Mouse (Mus musculus): ENCODE measurements around the gene Itgam.
"Not testable (repeated sequence)": the region's sequence is repeated elsewhere in the genome, so short reads cannot be mapped to it uniquely, and the experiment has no call there.

The Itgam gene

DNA sequence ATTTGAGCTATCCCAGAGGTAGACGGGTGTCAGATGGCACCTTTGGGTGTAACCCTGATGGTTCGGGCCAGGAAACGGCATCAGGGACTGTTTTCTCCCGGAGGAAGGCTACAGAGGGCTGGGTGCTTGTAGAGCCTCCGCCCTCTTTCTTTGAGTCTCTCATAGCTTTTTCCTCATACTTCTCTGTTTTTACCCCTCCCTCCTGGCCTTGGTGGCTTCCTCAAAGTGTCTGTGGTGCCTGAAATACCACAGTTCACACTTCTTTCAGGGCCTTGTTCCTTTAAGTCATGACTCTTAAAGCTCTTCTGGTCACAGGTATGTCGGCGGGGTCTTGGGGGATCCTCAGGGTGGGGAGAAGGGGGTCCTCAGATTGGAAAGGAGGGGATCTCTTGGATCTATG is at the start of gene Itgam, which contains the start of gene Gm49368:
Gene Itgam (plus strand): TSS at position 185 of the 400 bp plus-strand sequence.
Gene Gm49368 (plus strand): TSS at position 228 of the 400 bp plus-strand sequence.
- DNase-seq (ENCODE audit: low spot score in 2 of 2), result no peak

DNA sequence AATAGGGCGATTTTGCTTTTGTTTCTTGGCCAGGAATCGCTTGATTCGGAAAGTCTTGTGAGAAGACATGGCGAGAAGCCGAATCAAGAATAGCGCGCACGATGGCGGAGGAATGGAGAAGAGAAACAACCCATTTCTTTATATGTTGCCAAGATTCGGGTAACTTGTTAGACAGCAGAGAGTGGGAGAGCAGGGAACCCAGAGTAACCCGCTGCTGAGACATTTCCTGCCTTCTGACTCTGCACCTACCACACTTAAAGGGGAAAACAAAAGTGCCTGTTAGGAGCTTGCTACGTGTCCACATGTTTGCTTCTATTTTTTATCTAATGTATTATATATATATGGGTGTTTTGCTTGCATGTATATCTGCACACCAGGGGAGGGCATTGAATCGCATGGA is 49.3 kb upstream of the Itgam start:
- DNase-seq (ENCODE audit: low spot score in 2 of 2), result no peak

DNA sequence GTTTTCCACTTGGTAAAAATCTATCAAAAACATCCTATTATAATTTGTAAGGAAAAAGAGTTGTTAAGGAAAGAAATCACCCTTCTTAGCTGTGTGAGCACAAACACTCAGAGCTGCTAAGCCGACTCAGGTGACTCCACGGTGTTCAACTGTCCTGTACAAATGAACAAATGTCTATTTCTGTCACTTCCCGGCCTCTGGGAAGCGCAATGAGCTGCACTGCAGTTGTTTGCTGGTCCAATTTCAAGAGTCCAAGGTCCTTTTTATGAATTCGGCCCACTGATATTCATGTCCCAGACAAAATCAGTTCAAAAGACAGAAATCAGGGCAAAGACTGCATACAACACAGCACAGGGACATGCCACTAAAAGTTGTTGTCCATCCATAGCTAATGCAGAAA is 46.3 kb upstream of the Itgam start:
- not testable (repeated sequence) for DNase-seq (ENCODE audit: low spot score in 2 of 2)

GRCm38 (mm10) chr7:128016650-128017049 is 45.8 kb upstream of the Itgam start:
- no peak for DNase-seq (ENCODE audit: low spot score in 2 of 2)

DNA sequence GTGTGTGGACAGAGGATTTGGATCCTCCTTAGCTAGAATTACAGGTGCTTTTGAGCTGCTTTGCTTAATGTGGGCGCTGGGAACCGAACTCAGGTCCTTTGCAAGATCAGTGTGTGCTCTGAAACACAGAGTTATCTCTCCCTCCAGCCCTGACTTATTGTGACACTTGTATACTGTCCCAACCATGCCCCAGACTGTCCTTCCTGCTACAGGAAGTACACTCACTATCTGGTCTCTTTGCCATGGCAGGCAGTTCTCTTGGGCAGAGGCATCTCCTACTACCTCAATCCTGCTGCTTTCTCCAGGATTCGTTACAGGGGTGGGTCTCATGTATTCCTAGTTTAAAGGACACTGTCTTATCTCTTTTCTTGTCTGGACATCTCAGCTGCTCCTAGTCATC is 44.2 kb upstream of the Itgam start:
- no peak for DNase-seq (ENCODE audit: low spot score in 2 of 2)

DNA sequence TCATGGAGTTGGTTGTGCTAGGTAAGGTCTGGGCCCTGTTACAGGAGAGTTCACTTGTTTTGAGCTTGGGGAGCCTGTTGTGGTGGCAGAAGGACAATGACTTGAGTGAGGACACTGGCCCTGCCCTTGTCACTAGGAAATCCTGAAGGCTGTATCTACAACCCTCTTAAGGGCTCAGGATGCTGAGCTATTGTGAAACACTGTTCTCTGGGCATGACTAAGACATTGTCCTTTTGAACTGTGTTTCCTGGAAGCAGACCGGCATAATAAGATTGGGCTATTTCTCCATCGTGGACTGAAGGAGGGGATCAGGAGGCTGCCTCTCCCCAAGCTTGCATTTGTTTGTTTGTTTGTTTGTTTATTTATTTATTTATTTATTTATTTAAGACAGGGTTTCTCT is 43.3 kb upstream of the Itgam start:
- DNase-seq (ENCODE audit: low spot score in 2 of 2), result no peak

DNA sequence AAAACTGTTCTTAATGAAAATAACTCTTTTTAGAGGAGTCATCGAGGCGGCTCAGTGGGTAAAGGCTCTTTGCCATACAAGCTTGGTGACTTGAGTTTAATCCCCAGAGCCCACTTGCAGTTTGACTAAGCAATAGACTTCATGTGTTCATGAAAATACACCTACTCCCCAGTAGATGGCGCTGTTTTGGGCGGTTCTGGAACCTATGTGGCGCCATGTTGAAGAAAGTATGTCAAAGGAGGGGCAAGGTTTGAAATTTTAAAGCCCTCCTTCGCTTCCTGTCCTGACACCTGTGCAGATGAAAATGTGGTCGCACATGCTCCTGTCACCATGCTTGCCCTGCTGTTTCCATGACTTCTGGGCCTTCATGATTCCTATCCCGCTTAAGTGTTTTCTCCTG is 39.5 kb upstream of the Itgam start:
- DNase-seq (ENCODE audit: low spot score in 2 of 2), result no peak

GRCm38 (mm10) chr7:128023565-128023964 is 38.9 kb upstream of the Itgam start:
- no peak for DNase-seq (ENCODE audit: low spot score in 2 of 2)

GRCm38 (mm10) chr7:128024364-128024763 is 38.1 kb upstream of the Itgam start:
- no peak for DNase-seq (ENCODE audit: low spot score in 2 of 2)

DNA sequence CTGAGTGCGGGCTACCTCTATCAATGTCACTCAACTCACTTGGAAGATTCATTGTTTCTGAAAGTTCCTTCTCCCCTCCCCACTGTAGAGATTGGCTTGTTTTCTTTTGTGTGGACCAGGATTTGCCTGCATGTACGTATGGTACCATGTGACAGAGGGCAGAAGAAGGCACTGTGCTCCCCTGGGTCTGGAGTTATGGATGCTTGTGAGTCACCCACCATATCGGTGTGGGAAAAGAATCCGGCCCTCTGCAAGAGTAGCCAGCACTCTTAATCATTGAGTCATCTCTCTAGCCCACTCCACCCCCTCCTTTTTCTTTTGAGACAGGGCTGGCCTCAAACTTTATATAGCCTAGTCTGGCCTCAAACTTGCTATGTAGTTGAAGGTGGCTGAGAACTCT is 37.5 kb upstream of the Itgam start:
- no peak for DNase-seq (ENCODE audit: low spot score in 2 of 2)

DNA sequence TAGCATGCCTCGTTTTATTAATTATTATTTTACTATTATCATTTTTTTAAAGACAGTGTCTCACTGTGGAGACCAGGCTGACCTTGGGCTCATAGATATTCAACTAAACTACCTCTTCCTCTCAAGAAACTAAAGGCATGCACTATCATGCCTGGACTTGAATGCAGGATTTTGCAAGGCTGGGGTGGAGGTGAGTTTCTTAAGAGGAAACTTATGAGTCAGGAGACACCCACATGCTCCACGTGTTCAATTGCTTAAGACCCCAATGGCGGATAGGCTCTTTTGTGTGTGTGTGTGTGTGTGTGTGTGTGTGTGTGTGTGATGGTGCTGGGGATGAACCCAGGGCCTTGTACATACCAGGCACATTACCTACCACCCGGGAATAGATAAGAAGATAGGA is 37.1 kb upstream of the Itgam start:
- DNase-seq (ENCODE audit: low spot score in 2 of 2), result no peak

DNA sequence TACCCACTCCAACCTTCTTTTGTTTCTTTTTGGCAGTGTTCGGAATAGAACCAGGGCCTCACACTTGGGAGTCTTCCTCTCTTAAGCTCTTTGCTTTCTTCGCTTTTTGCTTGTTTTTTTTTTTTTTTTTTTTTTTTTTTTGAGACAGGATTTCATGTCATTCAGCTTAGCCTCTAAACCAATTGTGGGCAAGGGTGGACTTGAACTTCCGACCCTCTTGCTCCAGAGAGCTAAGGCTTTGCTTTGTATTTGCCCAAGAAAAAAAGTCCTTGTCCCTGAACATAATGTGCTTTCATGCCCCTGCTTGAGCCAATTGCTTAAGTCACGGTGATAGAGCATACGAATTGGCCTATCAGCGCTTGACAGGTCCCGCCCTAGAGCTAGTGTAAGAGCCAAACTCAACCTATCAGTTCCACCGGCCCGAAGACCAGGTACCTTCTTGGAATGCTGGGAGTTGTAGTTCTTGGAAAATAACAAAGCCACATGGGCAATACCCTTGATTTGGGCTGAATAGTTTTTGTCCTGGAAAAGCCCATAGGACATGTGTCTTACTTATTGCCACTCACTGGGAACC is 30.9 kb upstream of the Itgam start:
- DNase-seq (ENCODE audit: low spot score in 2 of 2), result no peak

DNA sequence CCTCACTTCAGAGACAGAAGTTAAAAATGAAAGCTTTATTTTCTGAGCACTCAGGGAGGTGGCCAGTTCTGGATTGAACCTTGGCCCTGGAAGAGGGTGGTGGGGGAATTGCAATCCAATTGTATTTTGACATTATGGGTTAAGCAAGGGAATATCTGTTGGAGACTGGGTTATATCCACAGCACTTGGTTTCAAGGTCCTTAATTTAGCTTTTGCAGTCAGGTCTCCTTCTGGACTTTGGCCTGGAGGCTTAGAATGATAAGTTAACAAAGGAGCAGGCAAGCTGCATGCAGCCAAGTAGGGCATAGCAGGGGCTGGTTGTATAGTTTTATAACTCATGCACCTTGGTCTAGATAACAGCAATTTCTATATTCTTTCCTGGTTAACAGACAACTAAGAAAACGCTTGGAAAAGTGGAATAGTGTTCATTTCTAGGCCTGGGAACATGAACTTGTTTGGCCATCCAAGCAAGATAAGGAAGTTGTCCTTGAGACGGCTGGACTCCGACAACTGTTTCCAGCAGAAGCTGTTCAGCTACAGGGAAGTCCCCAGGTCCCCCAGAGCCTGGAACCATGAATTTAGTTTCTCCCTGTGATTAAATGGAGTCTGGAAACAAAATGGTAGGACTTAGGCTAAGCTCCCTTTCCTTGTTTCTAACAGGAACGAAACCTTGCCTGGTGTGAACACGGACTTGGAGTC is 30.0 kb upstream of the Itgam start:
- DNase-seq (ENCODE audit: low spot score in 2 of 2), result no peak

DNA sequence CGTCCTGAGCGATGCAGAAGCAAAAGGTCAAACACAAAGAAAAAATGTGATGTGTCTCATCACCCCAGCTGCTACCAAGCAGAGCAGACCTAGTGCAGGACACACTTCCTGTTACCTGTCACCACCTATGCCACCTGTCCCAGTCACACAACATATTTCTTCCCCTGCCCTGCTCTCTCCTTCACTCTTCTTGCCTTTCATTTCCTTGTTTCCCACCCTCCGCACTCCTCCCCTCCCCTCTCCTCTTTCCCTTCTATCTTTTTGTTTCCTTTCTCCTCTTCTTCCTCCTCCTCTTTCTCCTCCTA is 29.5 kb upstream of the Itgam start:
- no peak for DNase-seq (ENCODE audit: low spot score in 2 of 2)

GRCm38 (mm10) chr7:128033616-128034015 is 28.8 kb upstream of the Itgam start:
- no peak for DNase-seq (ENCODE audit: low spot score in 2 of 2)

DNA sequence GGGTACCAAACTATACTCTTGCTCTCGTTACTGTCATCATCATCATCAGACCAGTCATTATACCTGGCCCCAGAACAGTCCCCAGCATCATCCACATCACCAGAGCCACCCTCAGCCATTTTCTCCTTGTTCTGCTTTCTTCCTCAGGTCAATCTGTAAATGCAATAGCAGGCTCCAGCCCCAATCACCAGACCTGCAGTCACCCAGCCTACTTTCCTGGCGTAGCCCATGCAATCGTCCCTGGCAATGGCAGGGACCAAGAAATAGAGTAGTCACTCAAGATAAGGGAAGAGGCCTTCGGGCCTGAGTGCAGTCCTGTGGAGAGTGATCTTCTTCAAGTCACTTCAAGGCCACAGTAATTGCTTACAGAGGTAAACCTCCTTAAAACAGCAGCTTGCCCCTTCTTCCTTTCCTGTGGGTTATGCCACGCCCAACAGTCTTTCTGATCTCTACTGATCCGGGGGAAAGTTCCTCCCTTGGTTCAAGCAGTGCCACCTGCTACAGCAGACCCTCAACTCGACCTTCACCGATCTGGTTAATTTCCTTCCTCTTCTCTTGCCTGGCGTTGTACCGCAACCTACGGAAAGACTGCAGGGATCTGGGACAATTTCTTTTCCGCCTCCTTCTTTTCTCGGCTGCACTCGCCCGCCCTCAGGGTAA is 20.1 kb upstream of the Itgam start:
- DNase-seq (ENCODE audit: low spot score in 2 of 2), result not testable (repeated sequence)

DNA sequence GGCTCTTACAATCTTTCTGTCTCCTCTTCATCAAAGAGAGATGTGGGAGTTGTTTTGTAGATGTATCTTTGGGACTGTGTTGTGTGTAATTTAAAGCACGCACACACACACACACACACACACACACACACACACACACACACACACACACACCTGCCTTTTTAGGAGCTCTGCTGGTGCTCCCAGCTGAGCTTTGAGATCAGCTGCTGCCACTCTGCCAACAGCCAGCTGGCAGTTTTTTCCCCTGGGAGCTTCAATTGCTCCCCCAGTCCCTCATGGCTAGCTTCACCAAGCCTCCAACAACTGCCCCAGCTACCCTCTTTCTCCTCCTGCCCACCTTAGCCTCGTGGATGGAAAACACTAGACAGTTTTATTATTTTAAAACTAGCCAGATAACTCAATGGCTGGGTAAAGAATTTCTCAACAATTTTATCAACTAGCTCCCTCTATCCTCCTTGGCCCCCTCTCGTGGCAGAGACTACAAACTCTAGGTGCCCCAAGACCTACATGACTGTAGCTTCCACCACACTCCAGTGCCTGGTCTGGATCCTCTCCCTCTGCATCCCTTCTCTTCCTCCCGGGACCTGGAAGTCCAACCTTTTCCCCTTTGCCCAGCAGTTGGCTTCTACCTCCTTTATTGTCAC is 18.2 kb upstream of the Itgam start:
- no peak for DNase-seq (ENCODE audit: low spot score in 2 of 2)

- no peak for DNase-seq (ENCODE audit: low spot score in 2 of 2)
Measured at GRCm38 (mm10) chr7:128045640-128046039, 16.8 kb upstream of the Itgam start.

DNA sequence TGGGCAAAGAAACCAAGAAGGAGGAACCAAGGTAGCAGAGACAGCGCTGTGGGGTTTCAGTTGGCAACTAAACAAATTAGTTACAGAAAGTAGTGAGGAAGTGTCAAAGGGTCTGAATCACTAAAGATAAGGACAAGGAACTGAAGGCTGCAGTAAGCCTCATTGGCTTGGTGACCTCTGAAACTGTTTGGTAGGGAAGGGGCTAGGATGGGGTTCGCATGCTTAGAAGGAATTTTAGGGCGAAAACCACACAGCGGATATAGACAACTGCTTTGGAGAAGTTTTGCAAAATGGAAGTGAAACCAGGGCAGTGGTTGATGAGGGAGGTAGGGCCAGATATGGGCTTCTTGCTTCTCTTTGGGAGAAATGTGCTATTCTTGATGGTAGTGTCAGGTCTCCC is 13.6 kb upstream of the Itgam start:
- no peak for DNase-seq (ENCODE audit: low spot score in 2 of 2)

DNA sequence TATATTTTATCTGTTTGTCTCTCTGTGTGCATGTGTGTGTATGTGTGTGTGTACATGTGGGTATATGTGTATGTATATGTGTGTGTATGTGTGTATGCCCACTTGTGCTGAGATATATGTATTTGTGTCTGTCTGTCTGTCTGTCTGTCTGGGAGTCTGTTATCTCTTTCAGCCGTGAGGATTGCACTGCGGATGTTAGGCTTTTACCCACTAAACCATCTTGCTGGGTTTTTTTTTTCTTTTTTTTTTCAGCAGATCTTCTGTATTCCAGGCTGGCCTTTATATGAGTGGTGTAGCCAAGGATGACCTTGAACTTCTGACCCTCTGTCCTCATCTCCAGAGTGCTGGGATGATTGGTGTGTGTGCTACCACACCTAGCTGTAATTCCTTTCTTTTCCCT is 13.2 kb upstream of the Itgam start:
- no peak for DNase-seq (ENCODE audit: low spot score in 2 of 2)

DNA sequence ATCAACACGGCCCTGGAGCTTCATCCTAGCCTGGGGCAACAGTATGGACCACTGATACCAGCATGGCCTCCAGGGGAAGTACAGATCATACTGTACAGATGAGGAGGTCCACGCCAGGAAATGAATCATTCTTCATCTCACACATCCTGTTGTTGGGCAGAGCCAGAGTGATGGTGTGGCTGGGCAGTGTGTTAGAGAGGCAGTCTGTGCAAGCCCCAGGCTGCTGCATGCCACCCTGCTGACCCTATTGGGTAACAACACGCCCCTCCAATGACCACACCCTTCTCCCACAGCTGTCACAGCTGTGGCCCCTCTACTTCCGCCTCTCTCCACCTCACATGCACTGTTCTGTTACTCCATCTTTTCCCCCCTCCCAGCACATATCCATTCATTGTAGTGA is 11.7 kb upstream of the Itgam start:
- no peak for DNase-seq (ENCODE audit: low spot score in 2 of 2)

DNA sequence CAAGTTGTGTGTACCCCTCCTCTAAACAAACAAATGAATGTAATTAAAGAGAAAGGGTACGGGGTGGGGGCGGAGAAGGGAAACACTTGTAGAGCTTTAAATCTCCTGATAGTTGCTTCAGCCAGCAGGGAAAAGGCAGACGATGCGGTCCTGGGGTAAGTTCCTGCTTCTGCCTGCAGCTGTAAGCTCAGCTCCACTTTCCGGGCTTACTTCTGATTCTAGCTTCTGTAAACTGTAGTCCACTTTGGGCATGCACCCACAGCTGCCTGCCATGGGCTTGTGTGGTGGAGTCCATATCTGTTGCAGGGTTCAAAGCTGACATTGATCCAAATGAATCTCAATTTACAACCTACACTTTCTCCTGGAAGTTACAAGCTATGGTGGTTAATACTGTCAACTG is 9.4 kb upstream of the Itgam start:
- no peak for DNase-seq (ENCODE audit: low spot score in 2 of 2)

GRCm38 (mm10) chr7:128056917-128057444 is 5.5 kb upstream of the Itgam start:
- no peak for DNase-seq (ENCODE audit: low spot score in 2 of 2)
